Mouse (Mus musculus): Measurements from ENCODE around the gene Eif3d.
A peak's percentile ranks its signal among the peaks of the same experiment; 100 is the strongest.

Gene Eif3d

DNA sequence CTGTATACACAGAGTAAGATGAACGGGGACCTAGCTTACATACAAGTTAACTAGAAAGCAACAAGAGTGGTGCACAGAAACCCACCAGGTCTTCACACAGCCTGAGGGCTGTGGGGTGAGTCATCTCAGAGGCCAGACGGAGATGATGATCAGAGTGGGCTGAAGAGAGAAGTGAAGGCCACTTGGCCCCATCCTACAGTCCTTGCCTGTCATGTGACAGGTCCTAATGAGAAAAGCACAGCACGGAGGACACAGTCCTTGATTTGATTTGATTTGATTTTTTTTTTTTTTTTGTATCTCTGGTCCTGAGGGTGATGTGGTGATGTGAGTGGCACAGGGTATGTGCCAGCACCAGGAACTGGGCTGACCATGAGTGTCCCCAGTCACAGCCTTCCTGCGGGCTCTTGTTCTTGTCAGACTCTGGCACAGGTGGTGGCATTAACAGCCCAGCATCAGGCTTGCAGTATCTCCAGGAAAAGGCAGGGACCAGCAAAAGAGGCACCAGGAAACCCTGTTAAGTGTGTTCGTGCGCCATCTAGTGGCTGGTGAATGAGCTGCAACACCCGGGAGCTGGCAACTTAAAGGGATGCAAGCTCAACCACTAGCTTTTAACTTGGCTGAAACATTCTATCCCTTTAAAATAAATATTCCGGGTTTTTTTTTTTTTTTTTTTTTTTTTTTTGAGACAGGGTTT is 53.6 kb downstream of the Eif3d start:
- peak; percentile 92 for DNase-seq

DNA sequence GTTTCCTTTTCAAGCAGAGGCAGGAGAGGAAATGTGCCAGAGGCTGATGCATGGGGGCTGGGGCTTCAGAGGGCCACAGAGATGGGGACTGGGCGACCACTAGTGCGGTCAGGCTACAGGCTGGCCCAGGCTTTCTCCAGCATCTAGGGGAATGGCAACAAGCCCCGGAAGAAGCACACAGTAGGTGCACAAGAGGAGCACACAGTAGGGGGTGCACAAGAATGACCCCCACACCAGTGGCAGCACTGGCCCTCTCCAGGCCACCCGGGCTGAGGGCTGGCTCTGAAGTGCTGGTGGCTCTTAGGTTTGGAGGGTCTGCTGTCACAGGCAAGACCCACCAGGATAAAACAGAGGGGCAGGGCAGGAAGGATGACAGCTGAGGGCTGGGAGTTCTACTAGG is 55.3 kb downstream of the Eif3d start:
- no peak for DNase-seq

DNA sequence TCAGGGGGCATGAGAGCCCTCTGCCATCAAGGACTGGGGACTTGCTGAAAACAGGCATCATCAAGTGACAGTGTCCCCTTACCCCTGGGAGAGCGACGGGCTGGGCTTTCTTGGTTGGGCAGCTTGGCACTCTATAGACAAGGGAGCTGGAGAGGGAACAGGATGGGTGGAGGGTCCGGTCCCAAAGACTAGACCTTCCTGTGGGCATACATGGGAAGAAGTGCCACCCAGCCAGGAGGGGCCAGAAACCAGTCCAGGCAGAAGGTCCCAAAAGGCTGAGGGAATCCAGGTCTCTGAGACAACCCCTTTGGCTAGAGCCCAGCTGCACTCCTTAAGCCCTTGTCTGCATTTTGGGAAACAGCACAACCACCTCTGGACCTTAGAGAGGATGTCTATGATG is 56.1 kb downstream of the Eif3d start:
- no peak for DNase-seq

DNA sequence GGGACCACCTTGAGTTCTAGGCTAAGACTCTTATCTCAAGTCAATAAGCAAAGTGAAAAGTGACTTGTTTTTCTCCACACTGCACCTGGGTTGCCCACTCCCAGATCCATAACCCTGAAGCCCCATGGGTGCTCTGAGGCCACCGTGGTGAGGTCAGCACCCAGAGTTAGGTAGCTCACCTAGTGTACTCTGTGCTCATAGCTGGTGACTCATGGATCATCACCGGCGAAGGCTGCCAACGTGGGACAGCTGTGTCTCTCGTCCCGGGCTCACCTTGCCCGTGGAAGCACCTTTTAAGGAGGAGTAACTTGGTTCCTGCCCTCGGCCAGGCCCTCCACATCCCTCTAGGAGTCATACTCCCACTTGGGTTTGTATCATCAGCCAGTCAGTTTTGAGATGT is 57.6 kb downstream of the Eif3d start:
- no peak for DNase-seq

DNA sequence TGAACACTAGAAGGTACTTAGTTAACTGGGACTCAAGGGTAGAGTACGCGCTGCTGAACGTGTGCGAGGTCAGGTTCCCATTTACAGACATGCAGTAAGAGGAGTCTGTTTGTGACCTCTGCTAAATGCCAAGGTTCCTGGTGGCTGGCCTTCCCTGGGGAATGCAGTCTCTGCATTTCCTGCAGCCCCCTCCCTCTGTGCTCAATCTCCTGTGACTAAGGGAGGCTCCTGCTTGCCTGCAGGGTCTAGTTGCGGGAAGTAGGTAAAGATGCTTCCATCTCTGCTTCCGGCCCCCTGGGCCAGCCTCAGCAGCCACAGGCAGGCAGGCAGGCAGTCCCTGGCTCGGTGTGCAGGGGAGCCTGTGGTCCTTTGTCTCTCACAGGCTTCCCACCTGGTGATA is 58.0 kb downstream of the Eif3d start:
- no peak for DNase-seq

DNA sequence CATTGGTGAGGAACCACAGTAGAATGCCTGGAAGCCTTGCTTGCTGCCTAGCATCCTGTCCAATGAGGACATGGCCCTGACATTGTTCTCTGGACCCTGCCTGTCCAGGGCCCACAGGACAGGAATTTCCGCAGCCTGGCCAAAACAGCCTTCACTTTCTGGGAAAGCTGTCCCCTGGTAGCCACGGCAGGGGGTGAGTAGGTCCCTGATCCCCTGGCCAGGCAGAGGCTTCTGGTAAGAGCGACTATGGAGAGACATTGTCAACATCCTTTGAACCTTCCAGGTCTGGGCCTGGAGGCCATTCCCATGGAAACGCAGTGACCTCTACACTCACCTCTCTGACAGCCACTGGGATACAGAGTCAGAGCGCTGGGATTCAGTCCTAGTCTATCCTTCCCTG is 58.6 kb downstream of the Eif3d start:
- DNase-seq = no peak

DNA sequence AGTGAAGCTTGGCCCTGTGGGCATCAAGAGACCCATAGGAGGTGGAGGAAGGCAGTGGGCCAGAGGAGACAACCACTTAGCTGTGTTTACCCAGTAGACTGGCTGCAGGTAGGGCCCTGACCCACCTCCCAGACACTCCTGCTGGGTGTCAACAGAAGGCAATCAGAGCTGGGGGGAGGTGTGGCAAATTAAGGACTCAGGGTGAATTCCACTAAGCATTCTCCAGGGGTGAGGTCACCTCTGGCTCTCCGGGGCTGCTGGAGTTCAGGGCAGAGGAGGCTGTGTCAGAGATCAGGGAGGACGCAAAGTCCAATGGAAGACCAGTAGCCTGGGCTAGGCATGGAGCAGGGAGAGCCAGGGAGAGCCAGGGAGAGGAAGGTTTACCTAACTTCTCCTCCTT is 59.5 kb downstream of the Eif3d start:
- no peak for DNase-seq

Measured in right cerebral cortex, postnatal 4 days (tissue).